Mouse (Mus musculus) 3134 (cell line): Measurements from ENCODE around the gene Crhr1.
A peak's percentile ranks its signal among the peaks of the same experiment; 100 is the strongest.

Experiments
- DNase-seq: peaks from one replicate; pipeline ENCODE4 v3.0.0-alpha.2; 2011; ENCODE audit warnings: low spot score; ENCODE audit not compliant: insufficient read length; ENCODE audit errors: extremely low read depth

The Crhr1 gene

GRCm38 (mm10) chr11:104132580-104133441, at the start of gene Crhr1:
Gene Crhr1, plus strand, starts transcription at chr11:104132855.
- DNase-seq = no peak

GRCm38 (mm10) chr11:104083248-104083647, 49.4 kb upstream of the Crhr1 start:
- DNase-seq = no peak

DNA sequence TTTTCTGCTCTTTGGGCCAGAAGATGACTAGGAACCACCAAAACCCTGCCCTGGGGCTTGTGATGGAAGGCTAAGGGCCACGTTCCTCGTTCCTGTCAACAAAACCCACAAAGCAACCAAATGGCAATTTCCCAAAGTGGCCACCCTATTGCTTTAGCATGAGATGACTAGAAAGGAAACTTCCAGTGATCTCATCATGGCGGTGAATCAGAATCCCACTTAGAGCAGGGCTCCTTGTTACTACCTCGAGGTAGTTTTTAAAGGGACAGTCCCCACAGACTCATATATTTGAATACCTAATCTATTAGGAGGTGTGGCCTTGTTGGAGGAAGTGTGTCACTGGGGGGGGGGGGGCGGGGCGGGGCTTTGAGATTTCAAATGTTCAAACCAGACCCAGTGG, 48.9 kb upstream of the Crhr1 start:
- no peak for DNase-seq

DNA sequence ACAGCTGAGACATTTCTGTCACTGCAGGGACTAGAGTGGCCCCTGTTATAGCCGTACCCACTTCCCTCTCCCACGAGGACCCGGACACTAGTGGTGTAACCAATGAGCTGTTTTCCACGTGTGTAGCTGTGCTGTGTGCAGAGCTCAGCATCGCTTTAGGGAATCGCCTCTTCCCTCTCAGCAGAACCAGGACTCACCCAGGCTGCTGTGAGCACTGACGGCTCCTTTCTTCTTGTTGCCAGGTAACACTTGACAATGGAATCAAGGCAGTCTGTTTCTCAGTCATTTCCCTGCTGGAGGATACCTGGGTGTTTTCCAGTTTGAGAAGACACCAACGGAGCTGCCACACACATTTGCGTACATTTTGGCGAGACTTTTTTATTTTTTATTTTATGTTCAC, 44.1 kb upstream of the Crhr1 start:
- DNase-seq = no peak

GRCm38 (mm10) chr11:104090769-104091168, 41.9 kb upstream of the Crhr1 start:
- no peak for DNase-seq

GRCm38 (mm10) chr11:104095151-104095550, 37.5 kb upstream of the Crhr1 start:
- DNase-seq = no peak

DNA sequence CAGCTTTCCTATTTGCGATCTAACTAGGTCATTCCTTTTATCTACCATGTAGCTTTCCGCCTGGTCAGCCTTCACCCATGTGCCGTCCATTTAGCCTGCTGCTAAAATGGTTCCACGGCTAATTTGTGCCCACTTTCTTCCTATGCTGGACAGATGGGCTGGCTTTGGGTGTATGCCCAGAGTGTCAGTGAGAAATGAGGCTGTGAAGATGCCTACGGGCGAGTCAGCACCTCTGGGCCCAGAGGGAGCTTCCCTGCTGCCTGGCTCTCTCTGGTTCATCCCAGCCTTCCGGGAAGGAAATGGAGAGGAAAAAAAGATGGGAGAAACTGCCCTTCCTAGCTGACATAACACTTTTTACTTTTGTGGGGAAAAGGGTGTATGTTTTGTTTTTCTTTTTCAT, 36.1 kb upstream of the Crhr1 start:
- peak; percentile 65 for DNase-seq

DNA sequence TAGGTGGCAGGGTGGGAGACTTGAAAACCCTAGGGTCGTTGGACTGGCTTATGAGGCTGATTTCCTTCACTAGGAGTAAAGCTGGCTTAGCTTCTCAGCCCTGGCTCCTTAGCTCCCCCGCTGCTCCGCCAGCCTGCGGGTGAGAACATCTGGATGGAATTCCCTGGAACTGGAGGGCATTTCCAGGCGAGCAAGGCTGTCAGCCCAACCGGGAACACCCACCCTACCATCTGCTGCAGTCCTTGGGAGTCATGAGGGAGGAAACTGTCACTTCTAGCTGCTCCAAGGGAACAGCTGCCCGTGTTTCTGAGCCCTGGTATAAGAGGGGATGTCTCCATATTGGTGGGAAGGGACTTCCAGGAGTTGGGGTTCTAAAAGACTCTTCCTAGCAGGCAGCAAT, 33.1 kb upstream of the Crhr1 start:
- no peak for DNase-seq

DNA sequence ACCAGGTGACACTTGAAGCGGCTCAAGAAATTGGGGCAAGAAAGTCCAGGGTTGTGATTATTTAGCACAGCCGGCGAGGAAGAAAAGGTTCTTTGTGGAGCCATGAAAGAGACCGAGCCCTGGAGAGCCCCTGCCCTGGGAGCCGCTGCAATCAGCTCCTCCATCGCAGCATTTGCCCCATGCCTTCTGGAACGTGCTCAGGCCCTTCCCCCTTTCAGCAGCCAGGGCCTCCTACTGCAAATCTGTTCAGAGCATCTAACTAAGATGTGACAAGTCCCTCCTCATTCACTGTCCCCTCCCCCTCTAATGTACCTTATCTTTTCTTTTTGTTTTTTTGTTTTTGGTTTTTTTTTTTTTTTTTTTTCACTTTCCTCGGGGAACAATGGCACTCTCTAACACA, 30.0 kb upstream of the Crhr1 start:
- no peak for DNase-seq

- DNase-seq = no peak
Observed at GRCm38 (mm10) chr11:104106329-104106728, 26.3 kb upstream of the Crhr1 start.

DNA sequence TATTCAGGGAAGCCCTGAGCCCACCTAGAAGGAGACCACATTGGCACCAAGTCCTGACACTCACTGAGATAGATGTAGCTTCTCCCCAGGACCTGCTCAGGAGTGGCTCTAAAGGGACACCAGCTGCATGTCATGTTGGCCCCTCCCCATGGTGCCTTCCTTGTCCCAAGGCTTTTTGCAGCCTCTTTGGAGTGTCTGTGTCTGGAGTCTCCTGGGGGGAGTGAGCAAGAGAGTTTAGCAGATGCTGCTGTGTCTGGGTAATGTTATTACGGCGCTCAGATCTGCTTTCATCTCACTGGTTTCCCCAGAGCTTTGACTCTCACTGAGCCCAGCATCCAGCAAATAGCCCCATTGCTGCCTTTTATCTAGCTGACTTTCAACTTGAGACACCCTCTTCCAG, 25.7 kb upstream of the Crhr1 start:
- no peak for DNase-seq

DNA sequence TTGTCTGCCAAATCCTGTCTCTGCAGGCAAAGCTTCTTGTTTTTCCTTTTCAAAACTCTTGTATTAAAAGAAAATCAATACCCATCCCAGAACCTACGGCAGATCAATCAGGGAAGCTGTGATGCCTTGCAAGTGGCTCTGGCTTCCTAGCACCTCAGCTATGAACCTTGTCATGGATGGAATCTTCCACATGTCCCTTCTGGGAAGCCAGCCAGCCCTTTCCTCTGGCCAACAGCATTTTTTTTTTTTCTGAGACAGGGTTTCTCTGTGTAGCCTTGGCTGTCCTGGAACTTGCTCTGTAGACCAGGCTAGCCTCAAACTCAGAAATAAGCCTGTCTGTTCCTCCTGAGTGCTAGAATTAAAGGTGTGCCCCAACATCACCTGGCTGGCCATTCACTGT, 22.3 kb upstream of the Crhr1 start:
- DNase-seq = no peak

- DNase-seq = no peak
Observed at GRCm38 (mm10) chr11:104111851-104112250, 20.8 kb upstream of the Crhr1 start.

DNA sequence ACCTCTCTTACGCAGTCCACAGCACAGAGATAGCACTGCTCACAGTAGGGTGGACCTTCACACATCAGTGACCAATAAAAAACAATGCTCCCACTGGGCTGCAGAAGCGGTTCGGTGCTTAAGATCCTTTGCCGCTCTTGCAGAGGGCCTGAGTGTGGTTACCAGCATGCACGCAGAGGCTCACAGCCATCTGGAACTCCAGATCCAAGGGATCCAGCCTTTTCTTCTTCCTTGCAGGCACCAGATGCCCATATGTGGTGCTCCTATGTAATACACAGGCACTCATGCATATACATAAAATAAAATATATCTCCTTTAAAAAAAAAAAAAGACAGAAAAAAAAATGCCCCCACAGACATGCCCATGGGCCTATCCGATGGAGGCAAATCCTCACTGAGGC, 19.0 kb upstream of the Crhr1 start:
- no peak for DNase-seq

GRCm38 (mm10) chr11:104114690-104115089, 18.0 kb upstream of the Crhr1 start:
- DNase-seq = peak; percentile 32

GRCm38 (mm10) chr11:104118356-104118755, 14.3 kb upstream of the Crhr1 start:
- DNase-seq = peak; percentile 65

DNA sequence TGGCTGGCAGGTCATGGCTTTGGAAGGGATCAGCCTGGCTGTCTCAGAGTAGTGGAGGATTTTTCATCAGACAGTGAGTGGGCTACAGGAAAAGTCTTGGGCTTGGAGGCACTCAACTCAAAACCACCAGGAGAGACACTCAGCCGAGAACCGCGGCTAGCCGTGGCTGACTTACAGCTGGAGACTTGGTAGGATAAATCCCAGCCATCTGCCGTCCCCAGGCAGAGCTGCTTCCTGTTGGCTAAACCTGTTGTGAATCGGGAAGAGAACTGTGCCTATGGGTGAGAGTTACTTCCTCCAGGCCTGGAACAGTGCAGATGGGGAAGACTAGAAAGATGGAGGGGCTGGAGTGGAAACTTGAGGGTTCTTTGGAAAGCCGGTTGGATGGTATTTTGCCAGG, 9.7 kb upstream of the Crhr1 start:
- DNase-seq = no peak

DNA sequence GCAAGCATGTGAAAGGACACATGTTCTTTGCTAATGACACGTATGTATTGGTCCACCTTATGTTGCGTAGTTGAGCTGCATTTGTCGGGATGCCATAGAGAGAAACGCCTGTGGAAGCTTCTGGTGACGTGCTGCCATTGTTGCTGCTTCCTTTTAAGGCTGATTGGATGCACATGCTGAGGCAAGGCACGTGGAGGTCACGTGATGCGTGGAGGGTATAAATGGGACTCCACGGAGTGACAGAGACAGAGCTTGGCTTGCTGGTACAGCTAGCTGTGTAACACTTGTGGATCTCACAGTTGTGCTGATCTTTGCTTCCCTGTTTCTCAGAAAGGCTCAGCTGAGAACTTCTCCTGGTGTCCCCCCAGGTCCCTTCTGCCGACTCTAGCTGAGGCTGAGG, 9.2 kb upstream of the Crhr1 start:
- no peak for DNase-seq

GRCm38 (mm10) chr11:104124582-104124981, 8.1 kb upstream of the Crhr1 start:
- DNase-seq = peak; percentile 26

DNA sequence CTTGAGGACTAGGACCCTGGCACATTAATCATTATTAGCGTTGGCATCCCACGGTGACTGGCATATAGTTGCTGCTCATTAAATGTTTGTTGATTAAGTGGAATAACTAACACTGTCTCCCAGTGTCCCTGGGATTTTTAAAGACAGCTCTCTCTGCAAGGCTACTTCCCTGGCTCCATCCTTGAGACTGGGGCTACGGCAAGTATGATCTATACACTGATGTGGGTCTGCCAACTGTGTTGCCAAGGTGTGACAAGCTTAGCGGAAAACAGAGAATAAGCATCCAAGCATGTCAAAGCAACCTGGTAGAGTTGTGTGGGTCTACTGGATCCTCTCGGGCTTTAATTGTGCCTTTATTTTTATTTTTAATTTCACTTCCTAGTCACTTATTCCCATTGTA, 3.2 kb upstream of the Crhr1 start:
- DNase-seq = no peak

- DNase-seq = no peak
Observed at GRCm38 (mm10) chr11:104130721-104131647, 1.7 kb upstream of the Crhr1 start.

DNA sequence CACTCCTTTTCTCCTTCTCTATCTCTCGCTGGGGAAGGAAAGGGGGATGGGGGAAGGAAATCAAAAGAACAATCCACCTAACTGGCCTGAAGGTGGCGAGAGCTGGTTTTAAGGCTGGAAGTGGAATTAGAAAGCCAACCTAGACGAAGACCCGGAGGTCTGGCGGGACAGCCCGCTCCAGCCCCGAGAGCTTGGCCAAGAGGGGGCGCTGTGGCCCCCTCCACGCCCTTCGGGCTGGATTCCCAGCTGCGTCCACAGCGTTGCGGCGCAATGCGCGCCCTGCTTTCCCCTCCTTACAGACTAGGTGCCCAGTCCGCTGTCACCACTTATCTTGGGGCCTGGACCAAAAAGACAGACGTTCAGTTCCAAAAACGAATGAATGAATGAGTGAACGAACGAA, 899 bp upstream of the Crhr1 start:
- DNase-seq = no peak
